Mouse (Mus musculus) kidney, adult 2 months (tissue): ENCODE results near the gene Car14.

Experiments
- CTCF ChIP-seq: fragments of 200-500 bp; conservative IDR thresholded peaks from 2 replicates; pipeline ENCODE4 v1.5.1; 2011; ENCODE audit warnings: low read depth, mild to moderate bottlenecking, control low read depth, low read length, moderate library complexity, mixed read lengths; ENCODE audit not compliant: insufficient read depth, insufficient read length
- POLR2A ChIP-seq: fragments of 200-500 bp; IDR thresholded peaks from one replicate; pipeline ENCODE4 v1.6.1; 2011; ENCODE audit warnings: low read depth, low read length, control low read depth

GRCm38 (mm10) chr3:95907613-95908012 is 3.1 kb upstream of the Car14 start:
- no peak for TF ChIP-seq POLR2A
- no peak for TF ChIP-seq CTCF
